Mouse (Mus musculus) brain, embryonic 14.5 days (tissue): ENCODE measurements at regions not wholly inside any gene's neighbourhood (a gene's known extent, or its start where the extent isn't known, plus 50 kb on each side); places are given as distances from the start of the nearest gene placed in this dataset.

Experiments used
- DNase-seq: peaks from one replicate; pipeline ENCODE4 v3.0.0-alpha.2; 2011; ENCODE audit warnings: low read depth
- CTCF ChIP-seq: fragments of 200-500 bp; IDR thresholded peaks from 2 replicates; pipeline ENCODE4 v1.5.1; 2012; ENCODE audit warnings: inconsistent platforms, mild to moderate bottlenecking, moderate library complexity, borderline replicate concordance; ENCODE audit not compliant: insufficient read depth, insufficient read length; ENCODE audit errors: extremely low read depth
- POLR2A ChIP-seq: fragments of 200-500 bp; IDR thresholded peaks from 2 replicates; pipeline ENCODE4 v1.6.1; 2012; ENCODE audit warnings: mild to moderate bottlenecking, inconsistent platforms, borderline replicate concordance; ENCODE audit not compliant: poor library complexity, insufficient read depth, insufficient read length, severe bottlenecking; ENCODE audit errors: extremely low read depth

DNA sequence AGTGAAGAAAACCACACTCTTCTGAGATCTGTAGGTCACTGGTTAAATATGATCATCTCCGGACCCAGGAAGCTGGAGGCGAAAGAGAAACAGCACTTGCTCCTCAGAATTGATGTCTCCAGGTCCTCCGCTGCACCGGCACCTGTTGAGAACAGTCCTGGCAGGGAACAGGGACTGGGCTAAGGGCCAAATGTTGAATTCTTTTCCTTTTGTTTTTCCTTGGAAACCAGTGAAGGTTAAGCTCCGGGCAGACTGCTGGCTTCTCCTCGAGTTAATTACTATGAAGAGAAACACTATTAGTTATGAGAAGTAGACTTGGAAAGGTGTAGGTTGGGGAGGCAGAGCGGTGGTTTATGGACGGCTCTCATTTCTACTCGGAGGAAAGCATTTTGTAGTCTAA is 242.7 kb downstream of the Rngtt start:
- TF ChIP-seq CTCF (no peak), POLR2A (no peak)
- DNase-seq = peak; percentile 70

DNA sequence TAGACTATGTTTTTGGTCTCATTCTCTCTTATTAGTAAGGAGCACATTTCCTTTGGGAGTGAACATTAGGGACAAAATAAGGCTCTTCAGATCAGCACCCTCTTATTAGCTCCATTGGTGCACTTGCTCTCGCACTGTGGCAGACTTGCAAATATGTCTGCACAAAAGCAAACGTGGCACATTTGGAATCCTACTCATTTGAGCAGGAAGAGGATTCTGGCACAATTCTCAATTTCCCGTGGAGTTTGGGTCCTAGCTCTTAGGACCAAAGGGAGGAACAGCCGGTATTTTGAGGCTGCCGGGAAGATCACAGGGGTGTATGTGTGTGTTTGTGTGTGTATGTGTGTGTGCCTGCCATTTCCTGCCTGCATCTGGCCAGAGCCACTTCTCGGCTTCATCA is 244.5 kb downstream of the Rngtt start:
- TF ChIP-seq POLR2A (no peak), CTCF (no peak)
- peak; percentile 57 for DNase-seq

DNA sequence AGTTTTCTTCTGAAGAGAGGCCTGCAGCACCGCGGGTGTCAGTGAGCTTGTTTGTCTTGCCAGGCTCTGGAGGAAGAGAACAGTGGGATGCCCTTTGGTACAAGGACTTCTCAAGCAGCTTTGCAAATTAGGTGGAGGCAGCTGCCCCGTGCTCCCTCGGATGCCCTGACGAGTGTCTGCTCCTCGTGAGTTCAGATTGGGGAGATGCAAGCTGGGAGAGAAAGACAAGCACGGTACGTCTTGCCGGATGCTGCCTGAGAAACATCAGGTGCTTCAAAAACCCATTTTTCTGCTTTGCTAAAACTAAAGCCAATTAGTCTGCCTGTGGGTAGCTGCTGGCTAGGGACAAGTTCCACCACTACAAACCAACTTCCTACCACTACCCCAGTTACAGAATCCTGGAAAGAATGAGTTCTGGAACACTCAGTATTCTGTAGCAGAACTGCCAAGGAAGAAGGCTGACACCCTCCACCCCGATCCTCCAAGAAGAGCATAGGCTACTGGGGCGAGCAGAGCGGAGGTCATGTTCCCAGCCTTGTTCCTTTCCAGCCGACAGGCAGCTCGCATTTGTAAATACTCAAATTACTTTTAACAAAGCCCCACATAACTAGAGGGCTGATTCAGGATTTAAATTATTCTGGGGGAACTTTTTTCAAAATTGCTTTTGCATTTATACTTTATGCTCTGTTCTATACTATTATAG is 245.3 kb downstream of the Rngtt start:
- TF ChIP-seq CTCF (no peak), POLR2A (no peak)

DNA sequence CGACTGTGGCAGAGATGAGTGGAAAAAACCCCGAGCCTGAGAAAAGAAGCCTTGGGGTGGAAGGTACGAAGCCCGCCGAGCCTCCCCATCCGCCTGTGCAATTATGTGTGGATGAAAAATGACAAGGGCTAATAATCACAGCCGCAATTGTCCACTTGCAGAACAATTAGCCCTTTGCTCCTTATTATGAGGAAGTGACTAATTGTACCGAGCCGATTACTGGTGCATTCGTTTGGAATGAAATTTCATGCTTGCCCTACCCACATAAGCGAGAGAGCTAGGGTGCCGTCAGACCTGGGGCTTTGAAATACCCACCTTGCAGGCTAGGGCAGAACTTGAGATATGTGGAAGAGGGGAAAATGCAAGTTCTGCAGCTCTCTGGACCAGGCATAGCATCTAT is 245.9 kb downstream of the Rngtt start:
- TF ChIP-seq POLR2A (no peak), CTCF (no peak)
- DNase-seq = no peak

More for the DNA sequence above, 245.3 kb downstream of the Rngtt start:
- peak; percentile 60 for DNase-seq

DNA sequence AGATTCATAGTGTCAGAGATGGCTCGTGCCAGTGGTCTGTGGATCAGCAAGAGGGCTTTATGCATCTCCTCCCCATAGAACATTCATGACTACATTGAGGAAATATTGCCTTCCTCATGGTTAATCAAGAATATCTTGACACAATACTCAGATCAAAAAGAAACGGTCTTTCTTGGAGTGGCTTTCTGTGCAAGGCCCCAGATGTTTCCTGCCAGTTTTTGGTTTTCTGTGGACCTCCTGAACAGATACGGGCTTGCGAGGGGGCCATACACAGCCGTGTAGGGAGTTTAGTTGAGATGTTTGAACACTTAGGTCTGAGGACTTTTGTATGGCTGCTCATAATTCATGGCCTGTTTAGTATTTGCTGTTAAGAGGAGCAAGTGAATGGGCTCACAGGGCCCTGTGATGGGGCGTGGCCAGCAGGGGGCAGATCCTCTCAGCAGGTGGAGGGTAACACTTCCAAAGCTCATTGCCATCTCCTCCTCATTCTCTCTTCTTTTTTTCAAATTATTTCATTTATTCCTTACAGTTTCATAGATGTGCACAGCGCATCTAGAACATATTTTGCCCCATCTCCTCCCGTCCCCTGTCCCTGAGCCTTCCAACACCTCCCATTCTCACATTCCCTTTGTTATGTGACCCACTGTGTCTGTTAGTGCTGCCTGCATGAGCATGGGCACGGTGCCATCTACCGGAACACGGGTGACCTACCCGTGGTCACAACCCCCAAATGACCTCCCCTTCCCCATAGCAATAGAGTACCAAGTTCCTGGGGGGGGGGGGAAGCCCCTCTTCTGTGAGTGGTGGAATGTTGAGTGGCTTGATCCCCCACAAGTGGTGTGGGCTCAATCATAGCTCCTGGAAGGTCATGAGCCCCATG is 246.8 kb downstream of the Rngtt start:
- TF ChIP-seq POLR2A = no peak
- TF ChIP-seq CTCF = peak; percentile 18; the same call in 1 of the 2 replicates
- DNase-seq = no peak

DNA sequence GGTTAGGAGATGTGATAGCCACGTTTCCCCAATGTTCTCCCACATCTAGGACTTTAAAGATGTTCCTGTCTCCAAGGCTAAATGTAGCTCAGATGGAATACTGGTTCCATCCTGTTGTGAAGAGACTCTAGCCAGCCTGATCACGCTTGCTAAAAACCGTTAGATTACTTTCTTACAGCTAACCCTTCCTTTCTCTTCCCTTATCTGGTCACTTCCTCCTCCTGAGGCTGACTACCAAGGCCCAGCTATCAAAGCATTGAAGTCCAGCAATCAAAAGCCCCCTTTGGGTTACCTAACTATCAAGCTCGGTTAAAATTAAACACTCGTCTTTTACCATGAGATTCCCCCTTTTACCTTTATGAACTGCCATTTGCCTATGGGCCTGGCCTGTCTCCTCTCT is 260.2 kb downstream of the Rngtt start:
- TF ChIP-seq CTCF (no peak), POLR2A (no peak)
- no peak for DNase-seq

DNA sequence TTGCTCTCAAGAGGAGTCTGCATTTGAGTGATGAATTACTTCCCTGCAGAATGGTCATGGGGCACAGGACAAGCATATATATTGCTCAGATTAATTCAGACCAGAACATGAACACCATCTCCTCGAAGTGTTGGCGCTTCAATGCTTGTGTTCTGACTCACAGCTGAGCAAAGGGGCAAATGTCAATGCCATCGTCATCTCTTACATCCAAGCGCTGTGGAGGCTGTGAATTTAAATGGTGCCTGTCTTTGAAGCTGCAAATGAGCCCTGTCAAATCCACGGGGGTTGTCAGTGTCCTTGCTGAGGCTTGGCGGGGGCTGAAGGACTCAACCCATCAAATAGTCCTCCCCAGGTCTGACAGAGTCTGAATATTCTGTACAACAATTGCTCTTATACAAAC is 261.2 kb downstream of the Rngtt start:
- TF ChIP-seq POLR2A (no peak), CTCF (no peak)
- no peak for DNase-seq

DNA sequence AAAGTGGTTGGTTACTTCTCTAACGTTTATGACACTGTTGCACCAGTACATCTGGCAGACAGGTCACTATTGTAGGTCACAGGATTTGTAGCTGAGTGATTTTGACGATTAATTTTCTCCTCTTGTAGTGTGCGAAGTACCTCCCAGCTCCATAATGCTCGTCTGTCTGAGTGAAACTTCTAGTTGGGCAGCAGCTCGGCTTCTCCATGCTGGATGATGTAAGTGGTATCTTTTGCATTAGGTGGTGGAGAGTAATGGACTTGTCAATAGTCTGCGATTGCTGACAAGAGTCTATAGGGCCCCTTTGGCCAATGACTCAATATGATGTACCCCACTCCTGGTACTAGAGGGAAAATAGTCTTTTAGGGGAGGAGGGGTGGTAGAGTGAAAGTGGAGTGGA is 267.5 kb downstream of the Rngtt start:
- TF ChIP-seq CTCF (no peak), POLR2A (no peak)
- DNase-seq = no peak

DNA sequence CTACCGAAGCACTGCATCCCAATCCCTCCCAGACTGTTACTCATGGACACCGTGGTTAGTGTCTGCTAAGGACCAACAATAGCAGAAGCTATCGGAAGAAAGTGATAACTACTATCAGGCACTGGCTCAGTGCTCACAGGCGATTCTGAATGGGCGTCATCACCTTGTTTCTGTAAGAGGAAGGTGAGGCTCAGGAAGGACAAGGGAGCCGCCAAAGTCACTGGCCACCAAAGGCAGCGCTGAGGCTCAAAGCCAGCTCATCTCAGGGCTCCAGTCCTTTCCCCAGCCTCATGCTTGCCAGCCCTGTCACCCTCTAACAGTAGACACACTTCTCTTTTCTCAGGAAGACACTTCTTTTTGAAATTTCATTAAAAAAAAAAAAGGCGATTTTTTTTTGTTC is 270.4 kb downstream of the Rngtt start:
- no peak for TF ChIP-seq POLR2A
- TF ChIP-seq CTCF = no peak
- no peak for DNase-seq

DNA sequence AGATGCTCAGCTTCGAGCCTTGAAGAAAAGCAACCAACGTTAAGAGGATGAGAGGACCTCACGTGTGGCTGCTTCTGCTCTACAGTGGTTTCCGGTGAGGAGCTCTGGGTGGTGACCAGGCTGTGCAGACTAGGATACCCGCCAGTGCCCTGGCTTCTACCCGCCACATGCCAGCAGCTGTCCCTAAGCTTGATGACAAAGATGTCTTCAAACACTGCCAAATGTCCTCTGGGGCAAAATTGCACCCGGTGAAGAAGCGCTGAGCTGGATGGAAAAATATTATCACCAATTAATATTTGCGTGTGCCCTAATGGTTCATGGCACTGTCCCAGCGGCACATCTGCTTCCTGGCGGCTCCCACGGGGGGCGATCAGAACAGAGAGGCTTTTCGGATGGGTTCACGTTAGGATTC is 271.1 kb downstream of the Rngtt start:
- DNase-seq = no peak
- no peak for TF ChIP-seq CTCF
- TF ChIP-seq POLR2A = no peak

DNA sequence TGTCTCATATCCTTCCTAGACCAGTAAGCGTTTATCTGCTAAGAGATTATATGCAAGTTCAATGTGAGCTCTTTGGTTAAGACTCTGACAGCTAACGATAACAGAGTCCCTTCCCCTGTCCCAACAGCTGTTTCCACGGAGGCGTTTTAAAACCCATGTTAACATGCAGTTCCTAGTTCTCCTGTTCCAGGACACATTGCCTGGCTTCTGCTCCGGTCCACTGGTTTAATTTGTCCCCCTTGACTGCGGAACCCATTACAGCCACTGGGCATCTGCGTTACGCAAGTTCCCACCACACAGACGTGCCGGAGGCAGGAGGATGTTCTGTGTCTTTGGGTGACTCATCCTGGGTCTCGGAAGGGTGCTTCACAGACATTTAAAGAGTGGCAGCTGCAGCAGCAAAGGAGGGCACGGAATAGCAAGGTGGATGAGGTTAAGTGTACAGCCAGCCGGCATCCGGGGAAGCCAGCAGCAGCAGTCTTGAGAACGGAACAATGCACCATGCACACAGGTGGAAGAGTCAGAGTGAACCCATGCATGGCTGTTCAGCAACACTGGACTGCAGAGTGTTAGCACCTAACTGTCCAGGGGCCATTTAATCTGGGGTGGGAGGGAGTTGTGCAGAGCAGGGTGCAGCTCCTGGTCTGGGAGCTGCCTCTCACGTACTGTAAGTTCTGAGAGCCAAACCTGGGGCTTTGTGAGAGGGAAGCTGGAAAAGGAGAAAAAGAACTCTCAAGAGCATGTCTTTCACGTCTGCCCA is 271.8 kb downstream of the Rngtt start:
- DNase-seq = no peak
- TF ChIP-seq CTCF (no peak), POLR2A (no peak)

DNA sequence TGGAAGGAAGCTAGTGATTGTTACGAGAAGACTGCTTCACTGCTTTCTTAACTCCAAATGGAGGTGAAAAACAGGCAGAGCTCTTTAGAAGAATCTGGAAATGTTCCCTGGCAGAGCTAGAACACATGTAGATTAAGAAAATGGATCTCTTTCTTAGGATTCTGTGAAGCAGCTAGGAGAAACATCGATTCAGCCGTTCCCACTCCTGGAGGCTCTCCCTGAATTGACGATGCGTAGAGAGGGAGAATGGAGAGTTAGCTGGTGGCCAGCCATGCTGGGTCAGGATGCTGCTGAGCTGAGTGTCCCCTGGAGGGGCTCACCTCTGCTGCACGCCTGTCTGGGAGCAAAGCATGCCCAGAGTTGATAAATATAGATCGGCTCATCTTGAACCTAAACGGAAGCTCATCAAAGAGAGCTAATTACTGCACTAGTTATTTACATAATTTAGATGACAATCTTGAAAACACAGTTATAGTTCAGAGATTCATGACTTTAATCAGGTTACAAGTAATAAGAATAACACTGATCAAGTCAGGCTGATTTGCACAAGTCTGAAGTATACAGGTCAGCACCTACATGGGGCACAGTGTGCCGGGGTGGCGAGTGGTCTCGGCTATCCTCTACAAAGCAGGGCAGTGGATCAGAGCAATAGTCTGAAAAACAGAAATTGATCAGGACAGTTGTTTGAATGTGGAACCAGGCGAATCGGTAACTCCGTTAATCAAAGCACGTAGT is 273.0 kb downstream of the Rngtt start:
- no peak for DNase-seq
- no peak for TF ChIP-seq POLR2A
- TF ChIP-seq CTCF = no peak
